Comparison of ENCODE assay signal across 24 mouse cellular contexts in genomic region chr4:141259413-141259812, GRCm38 (mm10). TPM values are rescaled to one million over a fixed set of nuclear protein-coding genes. Genes with fewer than 3 reads are reported as not detected.
DNase-seq lines count a peak whose midpoint lies in the region; ATAC-seq and TF ChIP-seq lines count a peak whose summit lies in the region.
"Had no signal": no experiment of that assay in that cellular context is flagged by ENCODE, and none has a peak within 500 bp of the region (broad histone marks: within the 10 kb centered on the region; RNA-seq: fewer than 3 reads in every experiment).

No protein-coding gene starts in this region.

- H3ac ChIP-seq in C2C12 (ENCODE audit: control insufficient read depth, insufficient read length, low read depth) = no peak overlapping the region

- H3K9me3 ChIP-seq in limb, embryonic 15.5 days = no peaks in the 10 kb centered on the region
- H3K9me3 ChIP-seq in limb, embryonic 10.5 days (replicated peaks) = no peaks in the 10 kb centered on the region
- H3K9me3 ChIP-seq in MEL (replicated peaks; ENCODE audit: insufficient read depth, low read length) = no peaks in the 10 kb centered on the region
- 0 out of 2 replicates have a peak, but pooled peaks cover 3% of the 10 kb centered on the region for H3K9me3 ChIP-seq in intestine, embryonic 16.5 days (ENCODE audit: control insufficient read depth, low read length)
- H3K9me3 ChIP-seq: kidney, embryonic 15.5 days; neural tube, embryonic 12.5 days had no signal

- peaks cover 11% of the 10 kb centered on the region for H3K4me1 ChIP-seq in limb, embryonic 15.5 days
- peaks cover 31% of the 10 kb centered on the region for H3K4me1 ChIP-seq in limb, embryonic 10.5 days
- H3K4me1 ChIP-seq in MEL (ENCODE audit: control insufficient read depth in 1 of 2, insufficient read depth in 2 of 2, low read length in 2 of 2) = peaks cover 0 to 9% of the 10 kb centered on the region in 2 experiments; a peak in 1 of 4 replicates
- H3K4me1 ChIP-seq in intestine, embryonic 16.5 days (ENCODE audit: control insufficient read depth, insufficient read depth, low read length) = peaks cover 13% of the 10 kb centered on the region

- TF ChIP-seq CTCF in C2C12 (IDR thresholded peaks at IDR 0.05; ENCODE audit: control insufficient read depth, insufficient read depth, insufficient read length) = no peak
- no peak for TF ChIP-seq CTCF in MEL (IDR thresholded peaks at IDR 0.05 in 2 of 3, conservative IDR thresholded peaks at IDR 0.05 in 1 of 3; ENCODE audit: control insufficient read depth in 1 of 3, insufficient read depth in 1 of 3, low read depth in 2 of 3, low read length in 3 of 3, poor library complexity in 1 of 3, severe bottlenecking in 1 of 3)

- H3K27me3 ChIP-seq in limb, embryonic 15.5 days = no peaks in the 10 kb centered on the region
- H3K27me3 ChIP-seq in limb, embryonic 10.5 days (ENCODE audit: low read depth, poor library complexity, severe bottlenecking) = 0 out of 2 replicates have a peak, but pooled peaks cover 11% of the 10 kb centered on the region
- H3K27me3 ChIP-seq in C2C12 (ENCODE audit: control insufficient read depth, insufficient read depth, insufficient read length) = no peaks in the 10 kb centered on the region
- no peaks in the 10 kb centered on the region for H3K27me3 ChIP-seq in MEL (ENCODE audit: control insufficient read depth in 1 of 2, insufficient read depth in 2 of 2, low read length in 2 of 2)
- H3K27me3 ChIP-seq in intestine, embryonic 16.5 days (replicated peaks; ENCODE audit: control insufficient read depth, insufficient read depth, low read length) = no peaks in the 10 kb centered on the region
- H3K27me3 ChIP-seq: kidney, embryonic 15.5 days; limb, embryonic 12.5 days; neural tube, embryonic 12.5 days had no signal

- no peak for TF ChIP-seq POLR2A in MEL (IDR thresholded peaks at IDR 0.05; ENCODE audit: control insufficient read depth in 1 of 2, insufficient read depth in 1 of 2, low read depth in 1 of 2, low read length in 2 of 2, poor library complexity in 1 of 2)

- no peak for DNase-seq in limb, embryonic 10.5 days (ENCODE audit: low spot score)
- DNase-seq in MEL (ENCODE audit: low read depth, low spot score) = no peak
- no peak for DNase-seq in ovary, postnatal 36 days (ENCODE audit: low spot score)
- no peak for DNase-seq in adrenal gland, postnatal 10 days
- DNase-seq in adrenal gland, postnatal 4 days (ENCODE audit: low spot score in 2 of 2) = no peak
- DNase-seq: cerebellum, adult 11 months; cerebellum, adult 9-11 months; gastrocnemius, postnatal 14 days; kidney, adult 11 months; kidney, postnatal 36 days; layer of hippocampus, postnatal 36 days; midbrain, embryonic 14.5 days; retina, postnatal 1 day; thymus, adult 2 months; thymus, postnatal 4 days had no signal

- 0 out of 2 replicates have a peak overlapping the region, but pooled peaks have one; percentile 14 for H3K4me3 ChIP-seq in limb, embryonic 15.5 days
- H3K4me3 ChIP-seq in limb, embryonic 10.5 days = no peak overlapping the region
- H3K4me3 ChIP-seq in C2C12 (ENCODE audit: insufficient read depth, poor library complexity, severe bottlenecking) = no peak overlapping the region
- H3K4me3 ChIP-seq in MEL (ENCODE audit: control insufficient read depth in 1 of 2, insufficient read depth in 1 of 2, low read depth in 2 of 2, low read length in 2 of 2) = peak overlapping the region; percentile 38 to 48
- no peak overlapping the region; the same call in 1 of the 2 replicates for H3K4me3 ChIP-seq in intestine, embryonic 16.5 days (ENCODE audit: low read length)
- H3K4me3 ChIP-seq: limb, embryonic 12.5 days; neural tube, embryonic 12.5 days had no signal

- 78% methylated on average over 12 of the region's 12 CpGs for WGBS in limb, embryonic 15.5 days
- WGBS in limb, embryonic 10.5 days = 84% methylated on average over 12 of the region's 12 CpGs
- 75% methylated on average over 12 of the region's 12 CpGs for WGBS in intestine, embryonic 16.5 days

- TF ChIP-seq RAD21 in MEL (IDR thresholded peaks at IDR 0.05; ENCODE audit: low read depth, low read length) = no peak

- peaks cover 15% of the 10 kb centered on the region for H3K36me3 ChIP-seq in limb, embryonic 15.5 days
- H3K36me3 ChIP-seq in limb, embryonic 10.5 days = no peaks in the 10 kb centered on the region
- H3K36me3 ChIP-seq in C2C12 (ENCODE audit: control insufficient read depth, insufficient read depth) = peaks cover 18% of the 10 kb centered on the region
- peaks cover 0 to 3% of the 10 kb centered on the region in 2 experiments; a peak in 2 of 4 replicates for H3K36me3 ChIP-seq in MEL (ENCODE audit: control insufficient read depth in 1 of 2, insufficient read depth in 2 of 2, low read length in 2 of 2)
- H3K36me3 ChIP-seq in intestine, embryonic 16.5 days (ENCODE audit: control insufficient read depth, insufficient read depth, low read length) = 0 out of 2 replicates have a peak, but pooled peaks cover 9% of the 10 kb centered on the region
- H3K36me3 ChIP-seq: limb, embryonic 12.5 days; neural tube, embryonic 12.5 days had no signal

- no peak overlapping the region for H3K4me2 ChIP-seq in limb, embryonic 15.5 days
- peak overlapping the region; percentile 47; the same call in 1 of the 2 replicates for H3K4me2 ChIP-seq in intestine, embryonic 16.5 days (ENCODE audit: low read depth, low read length)
- H3K4me2 ChIP-seq: limb, embryonic 12.5 days; neural tube, embryonic 12.5 days had no signal

- no peak overlapping the region for H3K9ac ChIP-seq in limb, embryonic 15.5 days
- peak overlapping the region; percentile 52 for H3K9ac ChIP-seq in MEL (ENCODE audit: control insufficient read depth, low read depth, low read length, poor library complexity, severe bottlenecking)
- no peak overlapping the region for H3K9ac ChIP-seq in intestine, embryonic 16.5 days (ENCODE audit: low read depth, low read length)
- H3K9ac ChIP-seq: kidney, embryonic 15.5 days; limb, embryonic 12.5 days; liver, embryonic 14.5 days; neural tube, embryonic 12.5 days had no signal

- no peak overlapping the region; the same call in 1 of the 2 replicates for H3K27ac ChIP-seq in limb, embryonic 15.5 days
- H3K27ac ChIP-seq in limb, embryonic 10.5 days = no peak overlapping the region
- no peak overlapping the region for H3K27ac ChIP-seq in MEL (ENCODE audit: control insufficient read depth, low read depth, low read length)
- H3K27ac ChIP-seq in intestine, embryonic 16.5 days (ENCODE audit: low read length) = no peak overlapping the region
- H3K27ac ChIP-seq: kidney, embryonic 15.5 days; limb, embryonic 12.5 days; liver, embryonic 14.5 days; neural tube, embryonic 12.5 days had no signal

- no peaks in the 10 kb centered on the region for H3K79me3 ChIP-seq in C2C12 (ENCODE audit: low read depth)

- H3K79me2 ChIP-seq in C2C12 (ENCODE audit: control insufficient read depth, insufficient read depth) (no peaks in the 10 kb centered on the region), MEL (ENCODE audit: control insufficient read depth, insufficient read depth, low read length, poor library complexity) (no peaks in the 10 kb centered on the region)

- no peak for ATAC-seq in limb, embryonic 15.5 days (ENCODE audit: insufficient number of reproducible peaks, low FRiP score, low TSS enrichment, low read depth)
- ATAC-seq in intestine, embryonic 16.5 days = no peak
- ATAC-seq: hindbrain, embryonic 16.5 days had no signal

- TF ChIP-seq EP300 in MEL (IDR thresholded peaks at IDR 0.05; ENCODE audit: low read depth in 1 of 2, low read length in 2 of 2) = no peak

TF ChIP-seq in C2C12, 6 proteins besides CTCF, POLR2A, EP300 and RAD21 (continues in another document):
- no peak for TF ChIP-seq CEBPB (IDR thresholded peaks at IDR 0.05; ENCODE audit: low read depth)
- TF ChIP-seq FOSL1 (IDR thresholded peaks at IDR 0.05; ENCODE audit: insufficient read depth, low read length, poor library complexity, severe bottlenecking) = no peak
- TF ChIP-seq MAX (IDR thresholded peaks at IDR 0.05) = peak; percentile 50

TF ChIP-seq in MEL, 35 proteins besides CTCF, POLR2A, EP300 and RAD21:
- TF ChIP-seq ZNF384 (IDR thresholded peaks at IDR 0.05; ENCODE audit: low read depth, low read length) = no peak
- TF ChIP-seq BHLHE40 (IDR thresholded peaks at IDR 0.05; ENCODE audit: borderline replicate concordance, low read depth, low read length) = peak; percentile 17; the same call in 1 of the 2 replicates
- TF ChIP-seq USF1 (IDR thresholded peaks at IDR 0.05; ENCODE audit: low read depth, low read length) = peak; percentile 80

RNA-seq across cellular contexts. Expression of gene Arhgef19, which starts 20.1 kb away (rescaled TPM):
- 16.3 and 19.7 TPM in 2 replicates for polyA plus RNA-seq in limb, embryonic 15.5 days (2015; fragmentation: Nextera tagmentation; extraction: Ambion mirVana)
- 3.7 and 4.7 TPM in 2 replicates for polyA plus RNA-seq in limb, embryonic 10.5 days (2016; fragmentation: Nextera tagmentation; extraction: Ambion mirVana)
- polyA plus RNA-seq in C2C12 (2012; fragmentation: generic; extraction: Trizol) (26.7 TPM), MEL (2012; ENCODE audit: insufficient read depth in 1 of 2, insufficient read length in 2 of 2, low read depth in 1 of 2, low replicate concordance in 2 of 2, missing spikeins in 1 of 2) (under 1 TPM in 1 of 2 experiments, not detected in 1; 0.78 TPM)
- 0.03 TPM in 1 of 2 replicates, not detected in the other for total RNA-seq in MEL (2012; rRNA removed)
- polyA plus RNA-seq in intestine, embryonic 16.5 days (2015; fragmentation: Nextera tagmentation; extraction: Ambion mirVana) = 15.0 and 15.1 TPM in 2 replicates
- total RNA-seq in adrenal gland, postnatal 10 days (2021) = 10 to 100 TPM; 29.0 to 31.0 TPM
- 10 to 100 TPM; 37.5 to 39.2 TPM for total RNA-seq in adrenal gland, postnatal 4 days (2021)
- total RNA-seq: megakaryocyte-erythroid progenitor cell, adult 5-6 weeks had no signal

RNA-seq across cellular contexts. Expression of gene Epha2, which starts 41.6 kb away (rescaled TPM):
- 6.2 and 6.5 TPM in 2 replicates for polyA plus RNA-seq in limb, embryonic 15.5 days (2015; fragmentation: Nextera tagmentation; extraction: Ambion mirVana)
- 4.6 and 5.6 TPM in 2 replicates for polyA plus RNA-seq in limb, embryonic 10.5 days (2016; fragmentation: Nextera tagmentation; extraction: Ambion mirVana)
- polyA plus RNA-seq in C2C12 (2012; fragmentation: generic; extraction: Trizol) (129 TPM), MEL (2012; ENCODE audit: insufficient read depth in 1 of 2, insufficient read length in 2 of 2, low read depth in 1 of 2, low replicate concordance in 2 of 2, missing spikeins in 1 of 2) (1 to 10 TPM in 1 of 2 experiments, not detected in 1; 5.9 TPM)
- total RNA-seq in MEL (2012; rRNA removed) = 2.3 and 2.5 TPM in 2 replicates
- 7.6 and 8.5 TPM in 2 replicates for polyA plus RNA-seq in intestine, embryonic 16.5 days (2015; fragmentation: Nextera tagmentation; extraction: Ambion mirVana)
- total RNA-seq in adrenal gland, postnatal 10 days (2021) = 10 to 100 TPM; 13.4 to 18.1 TPM
- total RNA-seq in adrenal gland, postnatal 4 days (2021) = 10 to 100 TPM; 19.0 to 21.5 TPM

RNA-seq across cellular contexts. Expression of gene Rsg1, which starts 45.7 kb away (rescaled TPM):
- polyA plus RNA-seq in limb, embryonic 15.5 days (2015; fragmentation: Nextera tagmentation; extraction: Ambion mirVana) = 6.0 and 6.4 TPM in 2 replicates
- 5.8 and 8.4 TPM in 2 replicates for polyA plus RNA-seq in limb, embryonic 10.5 days (2016; fragmentation: Nextera tagmentation; extraction: Ambion mirVana)
- polyA plus RNA-seq in C2C12 (2012; fragmentation: generic; extraction: Trizol) (1.6 TPM), MEL (2012; ENCODE audit: insufficient read depth in 1 of 2, insufficient read length in 2 of 2, low read depth in 1 of 2, low replicate concordance in 2 of 2, missing spikeins in 1 of 2) (1 to 10 TPM in 1 of 2 experiments, not detected in 1; 4.8 TPM)
- 3.7 and 5.8 TPM in 2 replicates for total RNA-seq in MEL (2012; rRNA removed)
- 4.2 and 5.1 TPM in 2 replicates for polyA plus RNA-seq in intestine, embryonic 16.5 days (2015; fragmentation: Nextera tagmentation; extraction: Ambion mirVana)
- total RNA-seq in adrenal gland, postnatal 10 days (2021) = 1 to 10 TPM; 1.5 to 1.7 TPM
- total RNA-seq in adrenal gland, postnatal 4 days (2021) = 1 to 10 TPM; 2.5 to 2.7 TPM

Comparison
In these comparisons a context has a peak if more than half of its experiments do, and no peak if none do; other contexts are left out.
1. H3K4me3 ChIP-seq: peak in limb, embryonic 15.5 days (single experiment) and MEL (2 of 2); none in limb, embryonic 10.5 days (single experiment), C2C12 (single experiment) and intestine, embryonic 16.5 days (single experiment).
2. RNA of gene Epha2, which starts 41.6 kb away (polyA plus RNA-seq): 129 TPM in C2C12 (single experiment); 7.6 to 8.5 TPM in intestine, embryonic 16.5 days, 6.2 to 6.5 TPM in limb, embryonic 15.5 days, 5.9 TPM in MEL and 4.6 to 5.6 TPM in limb, embryonic 10.5 days; every median in the first group is over 10 times any median in the second.